Mouse (Mus musculus) CH12.LX (cell line): ENCODE measurements around the gene Mapk8ip1. TPM values are rescaled to one million over a fixed set of nuclear protein-coding genes. Genes with fewer than 3 reads are reported as not detected.
A peak's percentile ranks its signal among the peaks of the same experiment; 100 is the strongest.

Source experiments
- DNase-seq: peaks from one replicate; pipeline ENCODE4 v3.0.0-alpha.2; 2013; ENCODE audit errors: extremely low read depth
- H3K27ac ChIP-seq: 2 replicates; pipeline ENCODE4 v1.5.1; 2012; ENCODE audit warnings: low read depth, mild to moderate bottlenecking, control low read depth, moderate library complexity; ENCODE audit not compliant: insufficient read depth
- H3K27me3 ChIP-seq: replicated peaks from 2 replicates; pipeline ENCODE3; 2012; ENCODE audit warnings: inconsistent platforms
- H3K36me3 ChIP-seq, 2 experiments: replicated peaks in 1 of 2; 2 replicates each; pipeline versions ENCODE3 to v1.6.1; 2012; ENCODE audit warnings: inconsistent platforms in 1 of 2, low read length in 1 of 2, mild to moderate bottlenecking in 1 of 2, mixed read lengths in 1 of 2, moderate library complexity in 1 of 2; ENCODE audit not compliant: control insufficient read depth in 1 of 2, insufficient read depth in 1 of 2
- H3K4me1 ChIP-seq, 2 experiments: 2 replicates each; pipeline ENCODE4 v1.6.1; 2012; ENCODE audit warnings: inconsistent platforms in 1 of 2, moderate library complexity in 1 of 2; ENCODE audit not compliant: insufficient read depth in 2 of 2, control insufficient read depth in 1 of 2
- H3K4me2 ChIP-seq: 2 replicates; pipeline ENCODE4 v1.6.1; 2012; ENCODE audit warnings: low read depth, mild to moderate bottlenecking, control low read depth; ENCODE audit not compliant: poor library complexity, insufficient read depth, severe bottlenecking
- H3K4me3 ChIP-seq, 3 experiments: fragments of 150-350 bp in 1 of 3; sonication (generic) in 1 of 3; replicated peaks in 1 of 3; 2 replicates each; pipeline versions ENCODE3 to v1.5.1; 2011 to 2012; ENCODE audit warnings: low read depth in 2 of 3, low read length in 2 of 3, mild to moderate bottlenecking in 2 of 3, moderate library complexity in 2 of 3, control low read depth in 1 of 3, improper control_type of control experiment in 1 of 3, inconsistent platforms in 1 of 3, mixed read lengths in 1 of 3; ENCODE audit not compliant: poor library complexity in 1 of 3
- H3K79me2 ChIP-seq: replicated peaks from 2 replicates; pipeline ENCODE4 v1.6.1; 2012; ENCODE audit warnings: mild to moderate bottlenecking, moderate library complexity; ENCODE audit not compliant: control insufficient read depth, poor library complexity, insufficient read depth, severe bottlenecking; ENCODE audit errors: extremely low read depth
- H3K9ac ChIP-seq: 2 replicates; pipeline ENCODE4 v1.6.1; 2012; ENCODE audit warnings: low read depth, mild to moderate bottlenecking, control low read depth, moderate library complexity; ENCODE audit not compliant: insufficient read depth
- H3K9me3 ChIP-seq: replicated peaks from 2 replicates; pipeline ENCODE3; 2012; ENCODE audit warnings: low read length, inconsistent platforms, mixed read lengths
- CHD1 ChIP-seq: IDR thresholded peaks from 2 replicates; pipeline ENCODE4 v1.6.1; 2012; ENCODE audit warnings: low read depth, low read length, improper control_type of control experiment, inconsistent platforms
- CHD2 ChIP-seq: IDR thresholded peaks from 2 replicates; pipeline ENCODE4 v1.6.1; 2011; ENCODE audit warnings: low read length, improper control_type of control experiment
- CTCF ChIP-seq, 2 experiments: IDR thresholded peaks in 1 of 2; conservative IDR thresholded peaks in 1 of 2; 2 replicates each; pipeline ENCODE4 v1.5.1; 2011 to 2012; ENCODE audit warnings: low read depth in 2 of 2, low read length in 2 of 2, improper control_type of control experiment in 1 of 2, inconsistent platforms in 1 of 2, mild to moderate bottlenecking in 1 of 2, moderate library complexity in 1 of 2
- E2F4 ChIP-seq: IDR thresholded peaks from 2 replicates; pipeline ENCODE4 v1.6.1; 2011; ENCODE audit warnings: low read depth, low read length, improper control_type of control experiment; ENCODE audit not compliant: insufficient replicate concordance
- ETS1 ChIP-seq: conservative IDR thresholded peaks from 2 replicates; pipeline ENCODE4 v1.6.1; 2012; ENCODE audit warnings: low read depth, mild to moderate bottlenecking, inconsistent platforms, low read length, improper control_type of control experiment, moderate library complexity
- GABPA ChIP-seq: IDR thresholded peaks from 2 replicates; pipeline ENCODE4 v1.6.1; 2012; ENCODE audit warnings: low read depth, low read length, improper control_type of control experiment, inconsistent platforms; ENCODE audit not compliant: insufficient replicate concordance
- HCFC1 ChIP-seq: IDR thresholded peaks from 2 replicates; pipeline ENCODE4 v1.6.1; 2012; ENCODE audit warnings: low read depth, mild to moderate bottlenecking, inconsistent platforms, low read length, improper control_type of control experiment
- MAFK ChIP-seq: IDR thresholded peaks from 2 replicates; pipeline ENCODE4 v1.6.1; 2011; ENCODE audit warnings: low read length, improper control_type of control experiment; ENCODE audit not compliant: insufficient replicate concordance
- MAZ ChIP-seq: IDR thresholded peaks from 2 replicates; pipeline ENCODE4 v1.6.1; 2012; ENCODE audit warnings: low read depth, mild to moderate bottlenecking, inconsistent platforms, low read length, improper control_type of control experiment, moderate library complexity
- MEF2A ChIP-seq: IDR thresholded peaks from 2 replicates; pipeline ENCODE4 v1.6.1; 2014; ENCODE audit warnings: low read depth, mild to moderate bottlenecking, inconsistent platforms, low read length, improper control_type of control experiment, borderline replicate concordance
- MXI1 ChIP-seq: IDR thresholded peaks from 2 replicates; pipeline ENCODE4 v1.6.1; 2011; ENCODE audit warnings: mild to moderate bottlenecking, low read depth, low read length, improper control_type of control experiment
- NELFE ChIP-seq: IDR thresholded peaks from 2 replicates; pipeline ENCODE4 v1.6.1; 2011; ENCODE audit warnings: low read depth, low read length, improper control_type of control experiment
- NRF1 ChIP-seq: IDR thresholded peaks from 2 replicates; pipeline ENCODE4 v1.6.1; 2014; ENCODE audit warnings: low read depth, mild to moderate bottlenecking, inconsistent platforms, low read length, improper control_type of control experiment, moderate library complexity
- POLR2A ChIP-seq: IDR thresholded peaks from 2 replicates; pipeline ENCODE4 v1.6.1; 2011; ENCODE audit warnings: low read depth, mild to moderate bottlenecking, improper control_type of control experiment, low read length
- SIN3A ChIP-seq: IDR thresholded peaks from 2 replicates; pipeline ENCODE4 v1.6.1; 2012; ENCODE audit warnings: low read length, improper control_type of control experiment, inconsistent platforms
- TBP ChIP-seq: conservative IDR thresholded peaks from 2 replicates; pipeline ENCODE4 v1.6.1; 2011; ENCODE audit warnings: low read depth, low read length, improper control_type of control experiment
- TCF12 ChIP-seq: IDR thresholded peaks from 2 replicates; pipeline ENCODE4 v1.6.1; 2014; ENCODE audit warnings: low read depth, mild to moderate bottlenecking, inconsistent platforms, low read length, improper control_type of control experiment
- UBTF ChIP-seq: IDR thresholded peaks from 2 replicates; pipeline ENCODE4 v1.6.1; 2012; ENCODE audit warnings: low read depth, mild to moderate bottlenecking, inconsistent platforms, low read length, improper control_type of control experiment, moderate library complexity
- USF1 ChIP-seq: IDR thresholded peaks from 2 replicates; pipeline ENCODE4 v1.6.1; 2014; ENCODE audit warnings: low read depth, mild to moderate bottlenecking, inconsistent platforms, low read length, improper control_type of control experiment
- ZKSCAN1 ChIP-seq: IDR thresholded peaks from 2 replicates; pipeline ENCODE4 v1.6.1; 2012; ENCODE audit warnings: low read depth, inconsistent platforms, low read length, improper control_type of control experiment, borderline replicate concordance
- dilution Hi-C: fragments of 300-500 bp; cut with MboI; formaldehyde crosslinking; loops from 2 replicates; pipeline ENCODE4 v1.14.3; 2020; ENCODE audit warnings: low sequenced_read_pairs; ENCODE audit not compliant: extremely low pct_unique_long_range_greater_than_20kb, extremely low pct_ligation_motif_present
- in situ Hi-C: fragments of 300-500 bp; cut with MboI; formaldehyde crosslinking; loops from 3 replicates; pipeline ENCODE4 v1.14.3; 2019; ENCODE audit warnings: low sequenced_read_pairs, low pct_ligation_motif_present, low pct_unique_long_range_greater_than_20kb, mixed read lengths
- polyA plus RNA-seq: library from polyadenylated mRNA; unstranded; fragments of >175 nt; gene quantifications from 2 replicates; pipeline ENCODE4 v1.2.1, GENCODE M21; 2012; ENCODE audit warnings: low read depth; ENCODE audit not compliant: insufficient read length
- total RNA-seq, 2 experiments: library from RNA; depleted of rRNA; stranded (reverse); fragments of 300-350 nt in 1 of 2; fragments of >200 nt in 1 of 2; gene quantifications; 2 replicates each; pipeline ENCODE4 v1.2.3; 2012 to 2014

Gene Mapk8ip1
- total and polyA plus RNA-seq, 3 experiments: 5.4 to 13.0 (median 5.5) TPM

DNA sequence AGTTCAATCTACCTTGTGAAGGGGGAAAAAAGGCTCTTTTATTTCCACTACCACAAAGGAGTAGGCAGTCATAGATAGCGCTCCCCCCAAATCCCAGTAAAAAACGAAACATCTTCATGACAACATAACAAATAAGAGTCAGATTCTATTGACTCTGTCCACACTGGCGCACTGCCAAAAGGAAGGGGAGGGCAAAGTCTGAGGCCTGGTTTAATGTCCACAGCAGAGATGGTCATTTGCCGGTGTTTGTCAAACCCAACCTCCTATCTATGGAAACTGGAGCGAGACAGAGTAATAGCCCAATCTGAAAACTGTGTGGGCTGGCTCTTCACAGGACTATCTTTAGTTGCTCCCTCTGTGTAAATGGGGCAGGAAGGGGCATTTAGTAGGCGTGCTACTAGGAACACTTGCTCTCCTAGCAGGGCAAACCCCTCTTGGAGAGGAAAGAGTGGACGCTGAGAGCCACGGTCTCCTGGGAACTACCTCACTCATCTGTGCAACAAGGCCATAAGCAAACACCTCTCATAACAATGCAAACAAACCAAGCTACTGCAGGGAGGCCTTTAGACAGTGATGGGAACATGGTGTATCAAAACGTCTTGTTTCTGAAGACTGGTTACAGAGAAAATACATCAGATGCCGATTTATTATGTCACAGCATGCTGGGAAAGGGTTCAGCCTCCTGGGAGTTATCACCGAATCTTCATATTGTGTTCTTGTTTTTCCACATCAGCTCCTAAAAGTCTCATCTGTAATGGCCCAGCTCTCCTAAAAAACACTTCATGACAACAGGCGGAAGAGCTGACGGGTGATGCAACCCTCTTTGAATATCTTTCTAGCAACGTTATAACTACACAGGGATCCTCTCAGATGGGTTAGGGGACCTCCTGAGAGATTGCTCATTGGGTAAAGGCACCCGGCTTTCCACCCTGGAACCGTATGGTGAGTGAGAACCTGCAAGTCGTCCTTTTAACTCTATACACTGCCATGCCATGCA lies 31.5 kb upstream of the Mapk8ip1 start:
- DNase-seq: no peak
- H3K9ac ChIP-seq: peak overlapping the region; percentile 87
- peaks cover 7 to 44% of the 10 kb centered on the region in 2 experiments for H3K36me3 ChIP-seq
- in situ Hi-C loops: loop anchor here (5.0 kb wide), 1 partner anchor 445 kb away; no protein-coding TSS in a partner anchor
- H3K4me3 ChIP-seq: peak overlapping the region; percentile 90 to 100 (median 92)
- H3K27ac ChIP-seq: no peak overlapping the region
- dilution Hi-C loops: no loop called here
- H3K9me3 ChIP-seq: peaks cover 6% of the 10 kb centered on the region
- peaks cover 49% of the 10 kb centered on the region for H3K79me2 ChIP-seq
- peaks cover 11 to 53% of the 10 kb centered on the region in 2 experiments for H3K4me1 ChIP-seq
- H3K4me2 ChIP-seq: peak overlapping the region; percentile 90
- peaks cover 6% of the 10 kb centered on the region for H3K27me3 ChIP-seq
- TF ChIP-seq NELFE (no peak), CHD1 (0 out of 2 replicates have a peak, but pooled peaks have one; percentile 10), MAFK (no peak), SIN3A (peak; percentile 7; the same call in 1 of the 2 replicates)

DNA sequence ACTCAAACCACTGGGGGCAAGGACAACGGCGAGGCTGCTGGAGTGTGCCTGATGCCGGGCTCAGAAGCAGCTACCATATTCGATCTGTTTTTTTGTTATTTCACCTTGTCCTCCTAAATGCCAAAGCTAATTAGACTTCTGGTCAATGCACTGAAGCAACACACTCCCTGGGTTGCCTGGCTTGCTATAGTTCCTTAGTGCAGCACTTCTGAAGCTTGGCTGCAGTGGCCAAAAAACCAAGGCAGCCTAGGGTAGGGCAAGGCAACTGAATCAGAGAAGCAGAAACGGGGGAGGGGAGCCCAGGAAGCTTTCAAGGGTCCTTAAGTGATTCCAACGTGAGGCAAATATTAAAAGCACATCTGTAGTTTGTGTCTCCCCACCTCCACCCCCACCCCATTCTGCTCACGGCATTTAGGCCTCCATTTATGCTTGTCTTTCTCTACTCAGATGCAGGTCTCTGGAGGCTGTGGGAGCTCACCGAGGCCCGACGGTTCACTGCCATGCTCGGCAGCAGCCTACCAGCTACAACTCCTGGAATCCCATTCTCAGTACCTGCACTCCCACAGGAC lies 30.6 kb upstream of the Mapk8ip1 start:
- Histone ChIP-seq H3K36me3 (peaks cover 12 to 53% of the 10 kb centered on the region in 2 experiments), H3K9me3 (peaks cover 6% of the 10 kb centered on the region), H3K4me3 (peak overlapping the region in 2 of 3 experiments; percentile 92 to 100), H3K9ac (no peak overlapping the region), H3K4me2 (peak overlapping the region; percentile 90), H3K4me1 (peaks cover 11 to 54% of the 10 kb centered on the region in 2 experiments), H3K27ac (no peak overlapping the region), H3K27me3 (peaks cover 6% of the 10 kb centered on the region), H3K79me2 (peaks cover 53% of the 10 kb centered on the region)
- in situ Hi-C loops (loop anchor here (5.0 kb wide), 1 partner anchor 444 kb away; no protein-coding TSS in a partner anchor), dilution Hi-C loops (no loop called here)
- TF ChIP-seq TCF12 (no peak), ZKSCAN1 (no peak), UBTF (no peak), MAZ (no peak), TBP (no peak), CTCF (conservative IDR thresholded peaks at IDR 0.05 in 1 of 2, IDR thresholded peaks at IDR 0.05 in 1 of 2; ENCODE audit: low read depth in 2 of 2, low read length in 2 of 2) (no peak), HCFC1 (no peak), MXI1 (no peak), GABPA (no peak), ETS1 (no peak), POLR2A (no peak), MAFK (no peak), CHD2 (no peak), MEF2A (no peak), NRF1 (no peak), E2F4 (no peak), USF1 (no peak)
- DNase-seq: no peak
